Mouse (Mus musculus): ENCODE results near the gene Spaca6. TPM values are rescaled to one million over a fixed set of nuclear protein-coding genes. Genes with fewer than 3 reads are reported as not detected.
A peak's percentile ranks its signal among the peaks of the same experiment; 100 is the strongest.

Spaca6 gene
- polyA plus RNA-seq, 1 experiment from 2014 or later, result 26.6 TPM

- no peaks in the 10 kb centered on the region for H3K9me3 ChIP-seq (replicated peaks; ENCODE audit: control insufficient read depth, low read length, poor library complexity, severe bottlenecking)
- ATAC-seq, result no peak
- no peak overlapping the region for H3K4me3 ChIP-seq (ENCODE audit: low read depth, low read length)
- 83% methylated on average over 3 of the region's 3 CpGs for WGBS
- H3K9ac ChIP-seq (ENCODE audit: low read depth, low read length), result no peak overlapping the region
- H3K27me3 ChIP-seq (ENCODE audit: control insufficient read depth, insufficient read depth, low read depth, low read length), result no peaks in the 10 kb centered on the region
- no peaks in the 10 kb centered on the region for H3K4me1 ChIP-seq (ENCODE audit: control insufficient read depth, insufficient read depth, low read length)
- no peaks in the 10 kb centered on the region for H3K36me3 ChIP-seq (ENCODE audit: control insufficient read depth, insufficient read depth, low read length)
- H3K27ac ChIP-seq (ENCODE audit: low read length), result no peak overlapping the region
- no peak overlapping the region for H3K4me2 ChIP-seq (ENCODE audit: low read length)
Observed at GRCm38 (mm10) chr17:17882672-17883071, 55.7 kb downstream of the Spaca6 start.

- Histone ChIP-seq H3K9me3 (replicated peaks; ENCODE audit: control insufficient read depth, low read length, poor library complexity, severe bottlenecking) (no peaks in the 10 kb centered on the region), H3K4me1 (ENCODE audit: control insufficient read depth, insufficient read depth, low read length) (no peaks in the 10 kb centered on the region), H3K4me3 (ENCODE audit: low read depth, low read length) (no peak within 1 kb of the TSS), H3K9ac (ENCODE audit: low read depth, low read length) (no peak within 1 kb of the TSS), H3K27ac (ENCODE audit: low read length) (no peak within 1 kb of the TSS), H3K36me3 (ENCODE audit: control insufficient read depth, insufficient read depth, low read length) (no peaks in the 10 kb centered on the region), H3K27me3 (ENCODE audit: control insufficient read depth, insufficient read depth, low read depth, low read length) (no peaks in the 10 kb centered on the region), H3K4me2 (ENCODE audit: low read length) (no peak within 1 kb of the TSS)
- WGBS, result 70% methylated on average over 1 of the region's 1 CpGs
- no peak for ATAC-seq
Observed at GRCm38 (mm10) chr17:17883840-17884239, 56.9 kb downstream of the Spaca6 start, which contains the start of gene Fpr1. TSS of gene Fpr1 (minus strand) at chr17:17883940.

GRCm38 (mm10) chr17:17887774-17888248 lies 60.9 kb downstream of the Spaca6 start, which contains the start of the genes Fpr2 and Fpr3:
TSS of gene Fpr2 (plus strand) at chr17:17887824.
TSS of gene Fpr3 (plus strand) at chr17:17887852.
- no peak within 1 kb of the TSS for H3K4me3 ChIP-seq (ENCODE audit: low read depth, low read length)
- H3K27ac ChIP-seq (ENCODE audit: low read length), result no peak within 1 kb of the TSS
- H3K9me3 ChIP-seq (replicated peaks; ENCODE audit: control insufficient read depth, low read length, poor library complexity, severe bottlenecking), result no peaks in the 10 kb centered on the region
- no peaks in the 10 kb centered on the region for H3K36me3 ChIP-seq (ENCODE audit: control insufficient read depth, insufficient read depth, low read length)
- WGBS, result 53% methylated on average over 1 of the region's 1 CpGs
- H3K27me3 ChIP-seq (ENCODE audit: control insufficient read depth, insufficient read depth, low read depth, low read length), result no peaks in the 10 kb centered on the region
- H3K4me1 ChIP-seq (ENCODE audit: control insufficient read depth, insufficient read depth, low read length), result no peaks in the 10 kb centered on the region
- no peak for ATAC-seq
- no peak within 1 kb of the TSS for H3K4me2 ChIP-seq (ENCODE audit: low read length)
- no peak within 1 kb of the TSS for H3K9ac ChIP-seq (ENCODE audit: low read depth, low read length)

- WGBS, result 85% methylated on average over 2 of the region's 2 CpGs
- Histone ChIP-seq H3K36me3 (ENCODE audit: control insufficient read depth, insufficient read depth, low read length) (no peaks in the 10 kb centered on the region), H3K27ac (ENCODE audit: low read length) (no peak overlapping the region), H3K4me1 (ENCODE audit: control insufficient read depth, insufficient read depth, low read length) (no peaks in the 10 kb centered on the region), H3K27me3 (ENCODE audit: control insufficient read depth, insufficient read depth, low read depth, low read length) (no peaks in the 10 kb centered on the region), H3K9me3 (replicated peaks; ENCODE audit: control insufficient read depth, low read length, poor library complexity, severe bottlenecking) (no peaks in the 10 kb centered on the region), H3K4me2 (ENCODE audit: low read length) (no peak overlapping the region), H3K9ac (ENCODE audit: low read depth, low read length) (no peak overlapping the region), H3K4me3 (ENCODE audit: low read depth, low read length) (no peak overlapping the region)
- ATAC-seq, result no peak
Observed at GRCm38 (mm10) chr17:17889732-17890425, 62.9 kb downstream of the Spaca6 start.

MicroRNA genes within 50 kb of the gene (microRNA counts, 519-probe panel; counts per million panel counts)
- microRNA mmu-let-7e, result 3,657 counts per million, percentile 96 among the panel's probes with 10 or more counts
- microRNA mmu-miR-125a-3p, result 2,634 counts per million, percentile 78 among the panel's probes with 10 or more counts
- microRNA mmu-miR-125a-5p, result 4,116 counts per million, percentile 99 among the panel's probes with 10 or more counts
- microRNA mmu-miR-99b, result 3,185 counts per million, percentile 90 among the panel's probes with 10 or more counts

Small RNA genes within 50 kb of the gene (microRNA-seq; reads per million reads assigned to microRNA genes)
- gene Gm25927 (not detected), gene Mir125a (6,399 reads per million, percentile 93 among the genes with 10 or more reads in this experiment), gene Mir99b (26,247 reads per million, percentile 98 among the genes with 10 or more reads in this experiment), gene Mirlet7e (not detected)

Other genes starting within 250 kb of the Spaca6 start
- gene Lnpep, start 202.1 kb upstream of the Spaca6 start, polyA plus RNA-seq (2015; fragmentation: Nextera tagmentation; extraction: Ambion mirVana), result 6.6 and 8.5 TPM in 2 replicates
- gene Vmn2r90, start 123.4 kb upstream of the Spaca6 start, polyA plus RNA-seq (2015; fragmentation: Nextera tagmentation; extraction: Ambion mirVana), result not detected in 2 replicates
- gene Has1, start 28.0 kb downstream of the Spaca6 start, polyA plus RNA-seq (2015; fragmentation: Nextera tagmentation; extraction: Ambion mirVana), result 0.98 and 1.3 TPM in 2 replicates
- gene Fpr1, start 56.8 kb downstream of the Spaca6 start, polyA plus RNA-seq (2015; fragmentation: Nextera tagmentation; extraction: Ambion mirVana), result 0.18 TPM in 1 of 2 replicates, not detected in the other
- 0.23 TPM in 1 of 2 replicates, not detected in the other for gene Fpr2, start 60.7 kb downstream of the Spaca6 start, polyA plus RNA-seq (2015; fragmentation: Nextera tagmentation; extraction: Ambion mirVana)
- not detected in 2 replicates for gene Fpr3, start 60.7 kb downstream of the Spaca6 start, polyA plus RNA-seq (2015; fragmentation: Nextera tagmentation; extraction: Ambion mirVana)
- not detected in 2 replicates for gene Fpr-rs4, start 194.6 kb downstream of the Spaca6 start, polyA plus RNA-seq (2015; fragmentation: Nextera tagmentation; extraction: Ambion mirVana)
- gene Vmn2r124, start 222.3 kb downstream of the Spaca6 start, polyA plus RNA-seq (2015; fragmentation: Nextera tagmentation; extraction: Ambion mirVana), result not detected in 2 replicates